Mouse (Mus musculus): ENCODE results near the gene Gm9774. TPM values are rescaled to one million over a fixed set of nuclear protein-coding genes. Genes with fewer than 3 reads are reported as not detected.

Gene Gm9774
- 1 to 10 TPM; 2.3 to 3.6 TPM for total RNA-seq (2021)

DNA sequence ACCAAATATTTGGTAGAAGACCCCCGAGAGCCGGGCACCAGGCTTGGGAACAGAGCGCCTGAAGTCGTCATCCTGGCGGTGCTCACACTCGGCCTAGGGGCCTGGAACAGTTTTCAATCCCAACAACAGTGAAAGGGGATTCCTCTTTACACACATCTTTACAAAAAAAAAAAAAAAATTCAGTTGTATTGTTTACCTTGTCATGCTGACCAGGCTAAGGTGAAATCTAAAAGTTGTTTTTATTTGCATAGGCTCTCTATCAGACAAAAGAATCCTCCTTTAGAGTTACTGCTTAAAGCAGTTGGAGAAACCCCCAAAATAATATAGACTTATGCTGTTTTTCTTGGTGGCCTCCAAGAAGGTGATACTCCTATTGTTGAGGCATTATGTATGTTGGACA is at the start of gene Gm9774:
Gene Gm9774 (minus strand): TSS at position 101 of the 400 bp plus-strand sequence.
- DNase-seq (ENCODE audit: extremely low spot score in 1 of 2, low spot score in 1 of 2), result no peak

DNA sequence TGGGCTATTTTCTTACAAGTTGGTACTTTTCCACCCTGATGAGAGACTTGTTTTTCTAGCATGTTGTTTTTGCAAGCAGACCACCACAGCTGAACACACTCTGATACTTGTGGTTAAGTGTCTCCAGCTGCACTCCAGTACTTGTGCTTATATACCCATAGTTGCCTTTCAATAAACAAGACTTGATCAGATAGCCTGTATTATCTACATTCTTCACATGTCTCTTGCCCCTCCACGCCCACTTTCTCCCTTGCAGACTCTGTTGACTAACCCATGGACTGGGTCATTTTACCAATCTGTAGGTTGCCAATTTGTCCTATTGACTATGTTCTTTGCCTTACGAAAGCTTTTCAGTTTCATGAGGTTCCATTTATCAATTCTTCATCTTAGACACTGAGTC is 40.9 kb upstream of the Gm9774 start:
- no peak for DNase-seq (ENCODE audit: extremely low spot score in 1 of 2, low spot score in 1 of 2)

- DNase-seq (ENCODE audit: extremely low spot score in 1 of 2, low spot score in 1 of 2), result no peak
Measured at GRCm38 (mm10) chr3:92467424-92467823, 38.2 kb upstream of the Gm9774 start.

- no peak for DNase-seq (ENCODE audit: extremely low spot score in 1 of 2, low spot score in 1 of 2)
Measured at GRCm38 (mm10) chr3:92466576-92466975, 37.4 kb upstream of the Gm9774 start.

- DNase-seq (ENCODE audit: extremely low spot score in 1 of 2, low spot score in 1 of 2), result no peak
Measured at GRCm38 (mm10) chr3:92458620-92459019, 29.4 kb upstream of the Gm9774 start, which contains the start of gene Sprr3. TSS of gene Sprr3 (minus strand) at chr3:92458720.

- no peak for DNase-seq (ENCODE audit: extremely low spot score in 1 of 2, low spot score in 1 of 2)
Measured at GRCm38 (mm10) chr3:92455151-92455550, 25.9 kb upstream of the Gm9774 start.

DNA sequence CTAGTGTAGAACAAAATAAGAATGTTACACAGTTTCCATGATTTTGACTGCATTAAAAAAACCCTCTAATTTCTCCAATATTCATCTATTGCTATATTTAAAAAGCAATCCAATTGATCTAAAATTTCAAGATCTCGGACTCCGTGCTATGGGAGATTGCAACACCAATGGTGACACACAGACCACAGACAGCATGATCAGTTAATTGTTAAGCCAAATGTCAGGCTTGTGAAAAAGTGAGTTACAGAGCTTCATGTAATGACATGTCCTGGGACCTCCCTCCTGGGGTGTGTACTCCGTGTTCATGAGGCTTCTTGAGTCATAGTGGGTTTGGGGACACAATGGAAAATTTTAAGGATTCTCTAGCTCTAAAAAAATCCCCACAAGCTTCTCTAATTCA is 11.0 kb upstream of the Gm9774 start:
- no peak for DNase-seq (ENCODE audit: extremely low spot score in 1 of 2, low spot score in 1 of 2)

GRCm38 (mm10) chr3:92438689-92439088 is 9.5 kb upstream of the Gm9774 start, which contains the start of gene Sprr1b:
TSS of gene Sprr1b (minus strand) at chr3:92438789.
- no peak for DNase-seq (ENCODE audit: extremely low spot score in 1 of 2, low spot score in 1 of 2)

- DNase-seq (ENCODE audit: extremely low spot score in 1 of 2, low spot score in 1 of 2), result no peak
Measured at GRCm38 (mm10) chr3:92432282-92432681, 3.1 kb upstream of the Gm9774 start, which contains the start of gene Sprr2k. TSS of gene Sprr2k (plus strand) at chr3:92432582.

GRCm38 (mm10) chr3:92417782-92418181 is 11.4 kb downstream of the Gm9774 start, which contains the start of gene Sprr2j-ps:
TSS of gene Sprr2j-ps (plus strand) at chr3:92418082.
- DNase-seq (ENCODE audit: extremely low spot score in 1 of 2, low spot score in 1 of 2), result no peak

- no peak for DNase-seq (ENCODE audit: extremely low spot score in 1 of 2, low spot score in 1 of 2)
Measured at GRCm38 (mm10) chr3:92407691-92408090, 21.5 kb downstream of the Gm9774 start, which contains the start of gene Sprr2i. TSS of gene Sprr2i (plus strand) at chr3:92407991.

- no peak for DNase-seq (ENCODE audit: extremely low spot score in 1 of 2, low spot score in 1 of 2)
Measured at GRCm38 (mm10) chr3:92394301-92394700, 34.9 kb downstream of the Gm9774 start.

- DNase-seq (ENCODE audit: extremely low spot score in 1 of 2, low spot score in 1 of 2), result no peak
Measured at GRCm38 (mm10) chr3:92385385-92385784, 43.8 kb downstream of the Gm9774 start, which contains the start of gene Sprr2h. TSS of gene Sprr2h (plus strand) at chr3:92385685.

Other genes with a start within 250 kb of the Gm9774 start
- not detected for gene Sprr2a1, start 213.6 kb downstream of the Gm9774 start, total RNA-seq (2021)
- not detected for gene Sprr2a2, start 213.5 kb downstream of the Gm9774 start, total RNA-seq (2021)
- not detected for gene Sprr2a3, start 144.0 kb downstream of the Gm9774 start, total RNA-seq (2021)
- gene Sprr2b, start 112.8 kb downstream of the Gm9774 start, total RNA-seq (2021), result not detected
- not detected for gene Sprr2d, start 90.3 kb downstream of the Gm9774 start, total RNA-seq (2021)
- gene Sprr2e, start 77.3 kb downstream of the Gm9774 start, total RNA-seq (2021), result not detected
- gene Sprr2f, start 64.2 kb downstream of the Gm9774 start, total RNA-seq (2021), result not detected
- not detected for gene Sprr2h, start 43.7 kb downstream of the Gm9774 start, total RNA-seq (2021)
- gene Sprr2i, start 21.4 kb downstream of the Gm9774 start, total RNA-seq (2021), result not detected
- gene Sprr2j-ps, start 11.3 kb downstream of the Gm9774 start, total RNA-seq (2021), result not detected
- not detected for gene Sprr2k, start 3.2 kb upstream of the Gm9774 start, total RNA-seq (2021)
- not detected for gene Sprr1b, start 9.4 kb upstream of the Gm9774 start, total RNA-seq (2021)
- not detected for gene Sprr3, start 29.3 kb upstream of the Gm9774 start, total RNA-seq (2021)
- gene Sprr1a, start 56.5 kb upstream of the Gm9774 start, total RNA-seq (2021), result not detected
- gene Sprr4, start 71.1 kb upstream of the Gm9774 start, total RNA-seq (2021), result not detected
- not detected for gene 2310046K23Rik, start 105.1 kb upstream of the Gm9774 start, total RNA-seq (2021)
- not detected for gene Ivl, start 144.3 kb upstream of the Gm9774 start, total RNA-seq (2021)
- gene Smcp, start 159.6 kb upstream of the Gm9774 start, total RNA-seq (2021), result not detected
- gene 2210017I01Rik, start 178.1 kb upstream of the Gm9774 start, total RNA-seq (2021), result not detected
- gene Lce6a, start 192.2 kb upstream of the Gm9774 start, total RNA-seq (2021), result not detected
- gene Lce1a1, start 218.9 kb upstream of the Gm9774 start, total RNA-seq (2021), result not detected
- gene Lce1b, start 227.5 kb upstream of the Gm9774 start, total RNA-seq (2021), result not detected
- gene Lce1a2, start 240.9 kb upstream of the Gm9774 start, total RNA-seq (2021), result not detected
- gene Lce1c, start 249.8 kb upstream of the Gm9774 start, total RNA-seq (2021), result not detected